Mouse (Mus musculus): ENCODE data around the gene Gmds.

The Gmds gene

GRCm38 (mm10) chr13:31784757-31785156 lies 553.8 kb downstream of the Gmds start:
- no peak for DNase-seq (ENCODE audit: low read depth, low spot score)

- DNase-seq (ENCODE audit: low read depth, low spot score): no peak
Observed at GRCm38 (mm10) chr13:31782063-31782462, 556.5 kb downstream of the Gmds start.

GRCm38 (mm10) chr13:31780299-31780698 lies 558.2 kb downstream of the Gmds start:
- DNase-seq (ENCODE audit: low read depth, low spot score): no peak

- no peak for DNase-seq (ENCODE audit: low read depth, low spot score)
Observed at GRCm38 (mm10) chr13:31779281-31779981, 559.1 kb downstream of the Gmds start.

- no peak for DNase-seq (ENCODE audit: low read depth, low spot score)
Observed at GRCm38 (mm10) chr13:31775762-31776161, 562.8 kb downstream of the Gmds start.

GRCm38 (mm10) chr13:31772882-31773281 lies 565.7 kb downstream of the Gmds start:
- DNase-seq (ENCODE audit: low read depth, low spot score): no peak
